Mouse (Mus musculus) left cerebral cortex, postnatal 4 days (tissue): ENCODE results near the gene Mkrn2. TPM values are rescaled to one million over a fixed set of nuclear protein-coding genes. Genes with fewer than 3 reads are reported as not detected.
A peak's percentile ranks its signal among the peaks of the same experiment; 100 is the strongest.

ENCODE experiments used
- DNase-seq: peaks from one replicate; pipeline ENCODE4 v3.0.0-alpha.2; 2022
- intact Hi-C: fragments of 180-260 bp; cut with DNase I; formaldehyde crosslinking; loops from one replicate; pipeline ENCODE4 v1.15.1; 2025
- total RNA-seq, 2 experiments: library from RNA; stranded (reverse); gene quantifications; 2 replicates each; pipeline ENCODE4 v1.2.3; 2021

The Mkrn2 gene
- total RNA-seq, result 10 to 100 TPM; 45.0 to 45.3 TPM

- DNase-seq, result peak; percentile 86
- intact Hi-C loops, result loop anchor here (10.0 kb wide), 1 partner anchor 73 kb away; the partner anchor contains the start of gene Raf1
Measured at GRCm38 (mm10) chr6:115601715-115602523, at the start of gene Mkrn2. Mkrn2 (plus strand) TSS chr6:115601902.

DNA sequence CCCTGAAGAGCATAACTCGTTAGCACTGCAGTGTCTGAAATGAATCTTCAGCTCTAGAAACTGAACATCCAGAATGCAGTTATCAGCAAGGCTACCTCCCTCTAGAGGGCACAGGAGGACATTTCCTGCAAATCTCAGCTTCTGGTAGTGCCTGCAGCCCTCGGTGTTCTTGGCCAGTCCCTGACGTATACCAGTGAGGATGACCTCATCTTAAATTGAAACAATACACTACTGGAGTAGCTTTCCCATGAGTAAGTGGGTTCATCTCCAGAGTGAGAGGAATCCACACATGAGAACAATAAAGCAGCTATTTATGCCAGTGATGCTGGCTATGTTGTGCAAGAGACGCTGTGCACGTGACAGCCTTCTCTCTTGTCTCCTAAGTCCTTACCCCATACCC lies 46.2 kb upstream of the Mkrn2 start:
- intact Hi-C loops, result no loop called here
- DNase-seq, result no peak

DNA sequence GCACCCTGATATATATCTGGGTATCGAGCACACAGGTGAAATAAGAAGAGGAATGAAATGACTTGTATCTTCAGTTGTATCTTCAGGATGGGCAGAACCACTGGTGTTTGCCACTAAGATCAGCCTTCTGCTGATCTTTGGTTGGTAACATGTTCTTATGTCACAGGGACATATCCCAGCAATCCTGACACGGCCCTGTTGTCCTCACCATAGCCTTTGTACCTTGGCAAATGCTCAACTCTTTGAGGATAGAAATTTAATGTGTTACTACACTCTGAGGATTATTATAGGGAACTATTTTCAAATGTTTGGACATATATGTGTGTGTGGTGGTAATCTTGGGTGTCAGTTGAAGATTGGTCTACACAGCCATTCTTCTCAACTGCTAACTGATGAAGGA lies 43.5 kb upstream of the Mkrn2 start:
- intact Hi-C loops, result no loop called here
- no peak for DNase-seq

DNA sequence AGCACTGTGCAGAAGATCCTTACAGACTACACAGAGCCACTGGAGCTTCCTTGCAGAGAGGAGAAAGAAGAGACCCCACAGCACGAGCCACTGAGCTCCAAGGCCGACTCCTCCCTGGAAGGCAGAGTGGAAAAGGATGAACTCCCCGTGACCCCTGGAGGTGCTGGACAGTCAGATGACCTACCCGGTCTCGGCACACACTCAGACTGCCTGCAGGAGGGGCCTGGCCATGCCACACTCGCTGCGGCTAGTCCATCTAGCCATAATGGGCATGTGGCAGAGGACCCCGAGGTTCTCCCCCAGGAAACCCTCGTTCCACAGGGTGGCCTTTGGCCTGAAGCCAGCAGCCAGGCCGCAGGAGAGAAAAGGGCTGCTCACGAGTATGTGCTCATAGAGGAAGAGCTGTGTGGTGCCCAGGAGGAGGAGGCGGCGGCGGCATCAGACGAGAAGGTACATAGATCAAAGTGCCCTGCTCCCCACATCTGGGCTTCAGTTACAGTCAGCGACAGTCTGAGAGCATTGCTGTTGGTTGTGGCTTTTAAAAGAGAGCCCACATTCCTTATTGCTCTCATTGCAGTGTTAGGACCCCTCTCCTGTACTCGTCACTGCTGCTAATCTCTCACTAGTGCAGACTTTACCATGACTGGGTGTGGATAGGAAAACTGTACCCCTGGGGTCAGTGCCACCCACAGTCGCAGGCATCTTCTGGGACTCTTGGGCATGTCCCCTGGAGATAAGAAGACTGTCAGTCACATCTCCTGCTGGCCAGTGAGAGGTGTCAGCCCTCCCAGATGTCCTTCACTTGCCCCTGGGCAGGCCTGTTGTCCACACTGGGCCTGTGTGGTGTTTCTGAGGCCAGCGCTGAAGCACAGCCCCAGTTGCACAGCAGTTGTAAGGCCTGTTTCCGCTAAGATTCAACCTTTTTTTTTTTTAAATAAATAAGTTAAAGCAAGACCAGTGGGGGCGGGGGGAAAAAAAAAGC lies 41.8 kb upstream of the Mkrn2 start:
- intact Hi-C loops, result no loop called here
- no peak for DNase-seq

DNA sequence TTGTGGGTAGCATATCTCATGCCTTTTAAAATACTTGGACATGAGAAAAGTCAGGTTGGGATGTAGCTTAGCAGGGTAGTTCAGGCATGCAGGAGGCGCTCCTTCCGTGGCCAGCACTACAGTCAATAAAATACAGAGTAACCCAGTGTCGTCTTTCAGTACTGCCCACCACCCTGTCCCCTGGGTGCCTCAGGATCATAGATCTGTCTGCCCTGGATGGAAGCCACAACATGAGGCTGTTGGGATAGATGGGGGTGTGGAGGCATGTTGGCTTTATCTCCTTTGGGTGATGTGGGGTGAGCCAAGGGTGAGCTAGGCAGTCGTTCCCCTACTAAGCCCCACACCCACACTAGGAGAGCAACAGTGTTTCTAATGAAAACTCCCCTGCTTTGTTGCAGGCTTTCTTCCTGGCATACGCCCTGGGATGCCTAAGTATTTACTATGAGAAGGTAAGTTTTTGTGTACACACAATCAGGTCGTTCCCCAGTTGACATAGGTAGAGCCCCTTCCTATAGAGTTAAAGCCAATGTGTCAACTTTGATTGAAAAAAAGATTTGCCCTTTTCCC lies 36.1 kb upstream of the Mkrn2 start:
- no peak for DNase-seq
- intact Hi-C loops, result no loop called here

DNA sequence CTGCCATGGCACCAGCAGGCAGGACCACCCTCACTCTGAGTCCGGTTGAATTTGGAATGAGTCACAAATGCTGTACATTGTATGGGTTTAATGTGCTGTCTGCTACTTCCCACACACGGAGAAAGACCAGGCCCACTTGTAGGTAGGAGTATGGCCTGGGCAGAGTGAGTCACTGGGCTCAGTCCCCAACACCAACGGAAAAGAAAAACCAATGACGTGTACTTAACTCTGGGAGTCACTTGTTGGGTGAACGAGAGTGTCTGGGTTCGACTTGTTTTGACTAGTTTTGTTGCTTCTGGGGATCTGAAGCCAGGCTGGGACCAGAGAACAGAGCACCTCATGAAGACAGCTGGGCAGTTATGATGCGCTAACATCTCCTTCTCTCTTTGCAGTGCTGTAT lies 27.5 kb upstream of the Mkrn2 start:
- intact Hi-C loops, result no loop called here
- DNase-seq, result no peak

DNA sequence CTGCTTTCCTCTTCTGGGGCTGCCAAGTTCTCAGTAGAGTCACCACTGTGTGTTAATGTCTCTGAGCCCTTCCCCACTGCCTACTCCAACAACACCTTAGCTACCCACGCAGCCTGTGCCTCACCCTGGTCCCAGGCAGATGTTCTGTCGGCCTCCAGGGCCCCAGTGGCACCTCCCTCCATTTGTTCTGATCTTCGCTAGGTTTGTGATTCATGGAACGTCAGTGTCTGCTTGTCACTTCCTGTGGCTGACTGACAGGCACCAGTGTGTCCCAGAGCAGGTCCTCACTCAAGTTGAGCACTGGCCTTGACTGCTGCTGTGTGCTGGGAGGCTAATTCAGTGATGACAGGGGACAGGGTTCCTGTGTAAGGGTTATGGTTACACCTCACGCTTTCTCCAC lies 24.3 kb upstream of the Mkrn2 start:
- DNase-seq, result no peak
- intact Hi-C loops, result no loop called here

GRCm38 (mm10) chr6:115577941-115578340 lies 23.8 kb upstream of the Mkrn2 start:
- intact Hi-C loops, result no loop called here

GRCm38 (mm10) chr6:115580810-115581209 lies 20.9 kb upstream of the Mkrn2 start:
- DNase-seq, result no peak
- intact Hi-C loops, result no loop called here

More at GRCm38 (mm10) chr6:115577941-115578340, 23.8 kb upstream of the Mkrn2 start:
- DNase-seq, result no peak

DNA sequence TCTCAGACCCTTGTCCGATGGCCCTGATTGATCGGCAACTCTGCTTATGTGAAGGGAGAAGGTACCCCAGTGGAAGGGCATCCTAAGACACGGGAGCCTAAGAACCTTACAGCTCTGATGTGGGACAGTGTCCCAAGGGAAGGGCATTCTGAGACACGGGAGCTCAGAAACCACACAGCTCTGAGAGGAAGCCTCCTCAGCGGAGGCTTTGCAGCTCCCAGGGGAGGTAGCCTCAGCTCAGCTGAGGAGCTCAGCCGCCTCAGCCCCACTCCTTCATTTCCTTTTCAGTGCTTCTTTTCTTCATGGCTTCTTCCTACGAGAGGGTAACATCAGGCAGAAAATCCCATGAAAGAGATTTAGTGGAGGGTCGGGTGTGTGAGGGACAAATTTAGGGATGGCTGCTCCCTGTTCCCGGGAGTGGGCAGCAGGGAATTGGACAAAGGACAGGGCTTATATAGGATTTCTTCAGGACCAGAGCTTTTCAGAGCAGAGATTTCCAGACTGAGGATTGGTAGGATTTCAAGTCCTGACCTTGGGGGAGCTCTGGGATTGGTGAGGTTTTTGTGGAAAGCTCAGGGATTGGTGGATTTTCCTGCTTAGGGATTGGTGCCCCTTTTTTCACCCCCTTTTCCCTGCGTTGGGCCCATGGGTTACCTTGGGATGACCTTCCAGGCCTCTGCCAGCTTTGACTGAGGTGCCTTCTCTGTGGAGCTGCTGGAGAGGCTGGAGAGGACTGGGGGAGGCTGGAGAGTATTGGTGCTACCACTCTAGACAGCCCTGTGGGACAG lies 19.2 kb upstream of the Mkrn2 start:
- intact Hi-C loops, result no loop called here
- no peak for DNase-seq

- DNase-seq, result no peak
- intact Hi-C loops, result no loop called here
Measured at GRCm38 (mm10) chr6:115583430-115584125, 18.1 kb upstream of the Mkrn2 start.

GRCm38 (mm10) chr6:115584176-115584575 lies 17.5 kb upstream of the Mkrn2 start:
- no peak for DNase-seq
- intact Hi-C loops, result no loop called here

- intact Hi-C loops, result no loop called here
- DNase-seq, result no peak
Measured at GRCm38 (mm10) chr6:115586321-115586720, 15.4 kb upstream of the Mkrn2 start.

- intact Hi-C loops, result no loop called here
- DNase-seq, result no peak
Measured at GRCm38 (mm10) chr6:115591692-115592359, 9.9 kb upstream of the Mkrn2 start.

DNA sequence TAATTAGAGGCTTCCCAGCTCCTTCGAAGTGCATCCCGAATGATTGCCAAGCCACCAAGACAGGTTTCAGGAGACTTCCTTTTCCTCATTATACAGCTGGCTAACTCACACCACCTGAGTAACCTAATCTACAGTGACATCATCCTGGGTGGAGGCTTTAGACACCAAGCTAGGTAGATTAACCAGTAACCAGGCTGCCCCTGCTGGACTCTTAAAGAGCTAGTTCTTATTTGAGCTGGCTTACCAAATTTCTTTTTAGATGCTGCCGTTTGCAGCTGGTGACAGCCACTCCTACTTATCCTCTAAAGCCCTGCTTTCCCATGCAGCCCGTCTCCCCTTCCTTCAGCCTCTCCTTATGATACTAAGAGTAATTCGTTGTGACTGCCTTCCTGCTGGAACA lies 9.2 kb upstream of the Mkrn2 start, which contains the start of gene Mkrn2os:
Gene Mkrn2os (minus strand): TSS at position 119 of the 400 bp plus-strand sequence.
- no peak for DNase-seq
- intact Hi-C loops, result no loop called here

- intact Hi-C loops, result no loop called here
- no peak for DNase-seq
Measured at GRCm38 (mm10) chr6:115593252-115593651, 8.4 kb upstream of the Mkrn2 start.

GRCm38 (mm10) chr6:115594463-115594862 lies 7.2 kb upstream of the Mkrn2 start:
- intact Hi-C loops, result no loop called here
- DNase-seq, result no peak

DNA sequence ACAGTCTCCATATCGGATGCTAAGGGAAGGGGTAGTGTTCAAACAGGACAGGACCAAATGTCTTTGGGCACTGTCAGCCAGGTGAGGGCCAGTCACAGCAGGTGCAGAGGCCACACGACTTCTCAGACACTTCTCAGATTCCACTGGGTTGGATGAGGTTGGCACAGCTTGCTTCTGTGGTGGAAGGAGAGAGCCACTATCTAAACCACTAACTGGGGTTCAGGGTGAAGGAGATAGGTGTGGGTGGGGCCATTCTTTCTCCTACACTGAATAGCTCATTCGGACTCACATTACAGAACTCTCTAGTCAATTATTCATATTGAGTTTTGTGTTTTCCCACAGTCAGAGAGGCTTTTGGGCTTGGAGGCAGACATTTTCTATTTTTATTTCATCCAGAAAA lies 6.0 kb upstream of the Mkrn2 start:
- no peak for DNase-seq
- intact Hi-C loops, result no loop called here

- intact Hi-C loops, result loop anchor here (10.0 kb wide), 1 partner anchor 73 kb away; the partner anchor contains the start of gene Raf1
- no peak for DNase-seq
Measured at GRCm38 (mm10) chr6:115601322-115601714, 384 bp upstream of the Mkrn2 start.
